Mouse (Mus musculus) heart, postnatal 36 days (tissue): ENCODE results near the gene Ccl19. TPM values are rescaled to one million over a fixed set of nuclear protein-coding genes. Genes with fewer than 3 reads are reported as not detected.
"Not testable (repeated sequence)": the region's sequence is repeated elsewhere in the genome, so short reads cannot be mapped to it uniquely, and the experiment has no call there.

Experiments used
- DNase-seq, 2 experiments: peaks; one replicate each; pipeline ENCODE4 v3.0.0; 2021 to 2022
- intact Hi-C: fragments of 180-260 bp; cut with DNase I; formaldehyde crosslinking; loops from one replicate; pipeline ENCODE4 v1.15.1; 2025
- total RNA-seq, 2 experiments: library from RNA; stranded (reverse); gene quantifications; 2 replicates each; pipeline ENCODE4 v1.2.3; 2021

Gene Ccl19
- under 1 TPM in 1 of 2 experiments, not detected in 1; 0.73 TPM for total RNA-seq

- DNase-seq, intact Hi-C loops: not testable (repeated sequence)
Observed at GRCm38 (mm10) chr4:42756477-42756876, at the start of gene Ccl19. TSS of gene Ccl19 (minus strand) at chr4:42756577.

- intact Hi-C loops, DNase-seq: not testable (repeated sequence)
Observed at GRCm38 (mm10) chr4:42773893-42774292, 17.5 kb upstream of the Ccl19 start, which contains the start of gene Ccl21a. TSS of gene Ccl21a (minus strand) at chr4:42773993.

DNA sequence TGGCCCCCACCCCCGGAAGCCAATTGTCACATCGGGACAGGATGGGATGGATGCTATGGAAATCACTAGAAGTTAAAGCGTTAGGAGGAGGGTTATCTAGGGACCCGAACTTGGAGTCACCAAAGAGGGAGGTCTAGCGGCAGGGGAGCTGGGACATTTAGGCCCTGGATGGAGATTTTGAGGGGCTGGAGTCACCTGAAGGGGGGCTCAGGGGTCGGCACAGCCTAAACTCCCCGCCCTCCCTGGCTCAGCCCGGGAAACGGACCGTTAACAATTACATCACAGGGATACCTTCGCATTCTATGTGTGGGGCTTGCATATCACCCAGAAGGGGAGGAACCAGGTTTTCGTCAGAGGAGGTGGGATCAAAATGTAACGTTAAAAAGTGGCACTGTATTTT is 21.1 kb downstream of the Ccl19 start, which contains the start of gene 4930578G10Rik:
Gene 4930578G10Rik (plus strand): TSS at position 301 of the 400 bp plus-strand sequence.
- DNase-seq, intact Hi-C loops: not testable (repeated sequence)

Other genes starting within 250 kb of the Ccl19 start
- gene Fam205a2, start 228.4 kb downstream of the Ccl19 start, total RNA-seq, result not detected
- gene Gm10591, start 144.4 kb downstream of the Ccl19 start, total RNA-seq, result not detected
- 1 to 10 TPM; 2.4 to 3.0 TPM for gene Gm2564, start 126.9 kb downstream of the Ccl19 start, total RNA-seq
- not detected for gene Ccl27b, start 101.3 kb downstream of the Ccl19 start, total RNA-seq
- under 1 TPM in 1 of 2 experiments, not detected in 1; 0.27 TPM for gene Il11ra2, start 94.7 kb downstream of the Ccl19 start, total RNA-seq
- gene 4930578G10Rik, start 21.0 kb downstream of the Ccl19 start, total RNA-seq, result not detected
- gene Ccl21a, start 17.4 kb upstream of the Ccl19 start, total RNA-seq, result 10 to 100 TPM; 40.1 to 54.5 TPM
- gene Fam205a1, start 97.3 kb upstream of the Ccl19 start, total RNA-seq, result under 1 TPM in 1 of 2 experiments, not detected in 1; 0.08 TPM
- not detected for gene Gm12394, start 100.2 kb upstream of the Ccl19 start, total RNA-seq
- gene Fam205c, start 117.7 kb upstream of the Ccl19 start, total RNA-seq, result 1 to 10 TPM; 6.2 to 9.6 TPM
- gene Phf24, start 160.1 kb upstream of the Ccl19 start, total RNA-seq, result 1 to 10 TPM; 5.6 to 8.0 TPM
- 10 to 100 TPM; 70.6 to 92.4 TPM for gene Dnajb5, start 193.2 kb upstream of the Ccl19 start, total RNA-seq
- gene 1700022I11Rik, start 213.0 kb upstream of the Ccl19 start, total RNA-seq, result not detected
- gene Vcp, start 243.9 kb upstream of the Ccl19 start, total RNA-seq, result 100 to 1,000 TPM; 264 to 265 TPM